Mouse (Mus musculus): ENCODE data around the gene Spdef.

- TF ChIP-seq CTCF (IDR thresholded peaks at IDR 0.05) (no peak), EP300 (IDR thresholded peaks at IDR 0.05) (no peak)
Observed at GRCm38 (mm10) chr17:27767120-27767519, 38.4 kb upstream of the Spdef start.

All from lung, postnatal 0 days (tissue).